Mouse (Mus musculus) heart, adult 11 months (tissue): ENCODE data around the gene Tango2.

Experiments
- DNase-seq: peaks from one replicate; pipeline ENCODE4 v3.0.0; 2022

The Tango2 gene

DNA sequence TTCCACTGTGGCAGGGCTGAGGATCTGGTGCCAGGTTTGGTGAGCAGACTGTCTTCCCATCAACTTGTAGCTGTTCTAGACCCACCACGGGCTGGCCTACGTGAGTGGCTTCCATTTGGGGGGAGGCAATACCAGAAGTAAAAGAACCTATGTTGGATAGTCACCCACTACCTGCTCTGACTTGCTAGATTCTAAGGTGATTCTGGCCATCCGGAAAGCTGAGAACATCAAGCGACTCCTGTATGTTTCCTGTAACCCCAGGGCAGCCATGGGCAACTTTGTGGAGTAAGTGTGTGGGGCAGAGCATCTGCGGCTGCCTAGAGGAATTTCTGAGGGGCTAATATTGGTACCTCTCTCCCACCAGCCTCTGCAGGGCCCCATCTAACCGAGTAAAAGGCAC lies 95.2 kb downstream of the Tango2 start:
- DNase-seq = peak; percentile 87

DNA sequence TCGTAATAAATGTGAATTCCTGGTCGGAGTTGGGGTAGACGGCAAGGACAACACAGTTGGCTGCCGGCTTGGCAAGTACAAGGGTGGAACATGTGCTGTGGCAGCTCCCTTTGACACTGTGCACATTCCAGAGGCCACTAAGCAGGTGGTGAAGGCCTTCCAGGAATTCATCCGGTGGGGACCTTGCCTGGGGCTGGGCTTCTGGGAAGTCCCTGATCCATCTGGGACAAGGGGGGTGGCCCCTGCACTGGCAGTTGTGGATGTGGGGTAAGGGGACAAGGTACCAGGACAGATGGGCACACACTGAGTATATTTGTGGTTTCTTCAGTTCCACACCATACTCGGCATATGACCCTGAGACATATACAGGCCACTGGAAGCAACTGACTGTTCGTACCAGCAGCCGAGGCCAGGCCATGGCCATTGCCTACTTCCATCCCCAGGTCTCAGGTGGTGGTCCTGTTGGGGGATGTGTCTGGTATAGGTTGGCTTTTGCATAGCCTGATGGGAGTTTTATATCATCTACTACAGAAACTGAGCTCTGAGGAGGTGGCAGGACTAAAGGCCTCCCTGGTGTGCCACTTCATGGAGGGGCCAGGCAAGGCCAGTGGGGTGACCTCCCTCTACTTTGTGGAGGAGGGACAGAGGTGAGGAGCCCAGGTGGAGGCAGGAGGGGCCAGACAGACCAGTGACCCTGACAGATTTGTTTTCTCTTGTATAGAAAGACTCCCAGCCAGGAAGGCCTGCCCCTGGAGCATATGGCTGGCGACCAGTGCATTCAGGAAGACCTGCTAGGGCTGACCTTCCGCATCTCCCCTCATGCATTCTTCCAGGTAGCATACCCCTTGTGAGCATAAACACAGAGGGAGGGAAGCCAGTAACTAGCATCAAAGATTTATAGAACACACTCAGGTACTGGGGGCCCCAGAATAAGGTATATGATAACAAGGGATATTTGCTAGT lies 96.8 kb downstream of the Tango2 start:
- DNase-seq = peak; percentile 91
